Mouse (Mus musculus): Measurements from ENCODE around the gene Surf1. TPM values are rescaled to one million over a fixed set of nuclear protein-coding genes. Genes with fewer than 3 reads are reported as not detected.

The Surf1 gene
- total RNA-seq (2023) = 10 to 100 TPM; 65.0 to 66.3 TPM

DNA sequence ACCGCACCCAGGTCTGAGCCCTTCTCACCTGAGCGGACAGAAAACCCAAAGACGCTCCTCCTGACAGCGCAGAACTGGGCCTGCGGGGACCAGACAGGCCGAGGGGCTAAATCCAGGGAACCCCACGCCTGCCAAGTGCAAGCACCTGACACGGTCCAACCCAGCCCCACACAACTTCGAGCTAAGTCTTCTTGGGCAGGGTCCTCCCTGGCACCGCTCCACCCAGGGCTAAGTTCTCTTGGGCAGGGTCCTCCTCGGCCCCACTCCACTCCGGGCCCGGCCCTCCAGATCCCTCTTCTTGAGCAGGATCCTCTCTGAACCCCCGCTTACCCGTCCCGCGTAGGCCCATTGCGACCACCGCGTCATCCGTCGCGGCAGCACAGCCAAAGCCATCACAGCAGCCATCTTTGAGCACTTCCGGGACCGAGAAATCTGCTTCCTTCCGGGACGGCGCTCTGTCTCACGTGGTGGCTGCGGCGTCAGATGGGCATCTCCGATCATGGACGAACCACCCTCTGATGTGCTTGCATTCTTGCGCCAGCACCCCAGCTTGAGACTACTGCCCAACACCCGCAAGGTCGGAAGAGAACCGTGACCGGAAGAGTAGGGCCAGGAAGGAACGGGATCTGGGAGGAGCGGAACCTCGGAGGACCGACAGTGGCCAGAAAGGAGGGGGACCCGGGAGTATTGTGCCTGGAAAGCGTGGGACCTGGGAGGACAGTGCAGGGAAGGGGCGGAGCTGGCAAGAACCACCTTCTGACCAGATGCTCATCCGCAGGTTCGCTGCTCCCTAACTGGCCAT is at the start of gene Surf1, which contains the start of gene Surf2:
TSS of gene Surf1 (minus strand) at position 604 of the 802 bp plus-strand sequence.
TSS of gene Surf2 (plus strand) at position 441 of the 802 bp plus-strand sequence.

DNA sequence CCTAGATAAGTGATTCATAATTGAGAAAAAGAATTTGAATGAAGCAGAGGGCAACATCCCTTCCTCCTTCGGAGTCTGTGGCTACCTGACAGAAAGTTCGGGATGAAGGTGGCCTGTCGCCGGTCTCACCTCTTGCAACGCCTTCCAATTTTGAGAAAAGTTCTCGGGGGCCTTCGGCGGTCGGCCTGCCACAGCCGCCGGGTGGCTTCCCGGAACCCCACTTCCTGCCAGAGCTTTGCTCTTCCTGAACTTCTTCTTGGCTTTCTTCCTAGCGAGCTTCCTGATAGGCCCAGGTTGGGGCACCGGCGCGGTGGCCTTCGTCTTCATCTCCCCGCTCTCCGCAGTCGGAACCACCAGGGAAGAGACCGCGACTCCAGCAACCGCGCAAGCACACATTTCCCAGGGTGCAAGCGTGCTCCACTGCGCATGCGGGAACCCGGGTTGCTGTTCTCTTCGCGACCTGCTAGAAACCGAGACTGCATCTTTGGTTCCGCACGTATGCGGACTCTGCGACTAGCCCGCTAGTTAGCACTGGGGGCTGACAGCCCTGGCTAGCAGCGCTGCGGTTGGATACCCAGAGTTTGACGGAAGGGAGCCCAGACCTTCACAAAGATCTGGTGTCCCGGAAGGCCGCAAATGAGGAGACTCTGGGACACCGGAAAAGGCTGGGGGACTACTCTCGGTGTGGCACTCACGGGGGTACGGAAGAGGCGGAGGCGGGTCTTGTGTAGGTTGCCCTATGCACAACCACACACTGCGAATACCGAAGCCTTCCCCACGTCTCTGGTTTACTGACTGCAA is 47.8 kb upstream of the Surf1 start, which contains the start of gene Rexo4:
TSS of gene Rexo4 (minus strand) at position 464 of the 801 bp plus-strand sequence.

DNA sequence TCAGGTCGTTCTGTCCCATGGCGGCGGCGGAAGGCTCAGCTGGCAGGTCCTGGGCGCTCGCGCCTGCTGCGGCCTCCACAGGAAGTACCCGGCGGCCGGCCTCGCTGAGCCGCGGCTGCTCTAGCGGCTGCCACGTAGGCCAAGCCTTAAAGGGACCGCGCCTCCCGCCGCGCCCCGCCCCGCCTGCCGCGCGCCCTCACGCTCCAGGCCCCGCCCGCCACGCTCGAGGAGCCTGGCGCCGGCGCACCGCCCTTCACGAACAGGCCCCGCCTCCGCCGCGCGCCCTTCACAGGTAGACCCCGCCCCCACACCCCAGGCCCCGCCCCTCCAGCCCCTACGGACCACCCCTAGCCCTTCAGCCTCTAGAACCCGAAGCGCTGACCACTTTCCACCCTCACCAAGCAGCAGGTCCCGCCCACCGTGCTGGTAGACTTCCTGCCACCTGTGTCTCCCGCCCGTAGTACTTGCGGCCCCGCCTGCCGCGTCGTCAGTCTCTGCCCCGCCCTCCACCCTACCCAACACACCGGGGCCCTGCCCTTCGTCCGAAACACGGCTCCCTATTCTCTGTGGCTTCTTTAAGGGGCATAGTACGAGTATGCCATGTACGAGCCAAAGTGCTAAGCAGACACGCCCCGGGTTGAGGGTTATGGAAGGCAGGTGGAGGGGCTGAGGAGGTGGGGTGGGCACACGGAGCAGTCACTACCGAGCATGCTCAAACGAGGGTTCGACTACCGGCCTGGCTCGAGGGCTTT is 17.1 kb upstream of the Surf1 start, which contains the start of the genes Surf4 and Stkld1:
TSS of gene Surf4 (minus strand) at position 625 of the 752 bp plus-strand sequence.
TSS of gene Stkld1 (plus strand) at position 744 of the 752 bp plus-strand sequence.

DNA sequence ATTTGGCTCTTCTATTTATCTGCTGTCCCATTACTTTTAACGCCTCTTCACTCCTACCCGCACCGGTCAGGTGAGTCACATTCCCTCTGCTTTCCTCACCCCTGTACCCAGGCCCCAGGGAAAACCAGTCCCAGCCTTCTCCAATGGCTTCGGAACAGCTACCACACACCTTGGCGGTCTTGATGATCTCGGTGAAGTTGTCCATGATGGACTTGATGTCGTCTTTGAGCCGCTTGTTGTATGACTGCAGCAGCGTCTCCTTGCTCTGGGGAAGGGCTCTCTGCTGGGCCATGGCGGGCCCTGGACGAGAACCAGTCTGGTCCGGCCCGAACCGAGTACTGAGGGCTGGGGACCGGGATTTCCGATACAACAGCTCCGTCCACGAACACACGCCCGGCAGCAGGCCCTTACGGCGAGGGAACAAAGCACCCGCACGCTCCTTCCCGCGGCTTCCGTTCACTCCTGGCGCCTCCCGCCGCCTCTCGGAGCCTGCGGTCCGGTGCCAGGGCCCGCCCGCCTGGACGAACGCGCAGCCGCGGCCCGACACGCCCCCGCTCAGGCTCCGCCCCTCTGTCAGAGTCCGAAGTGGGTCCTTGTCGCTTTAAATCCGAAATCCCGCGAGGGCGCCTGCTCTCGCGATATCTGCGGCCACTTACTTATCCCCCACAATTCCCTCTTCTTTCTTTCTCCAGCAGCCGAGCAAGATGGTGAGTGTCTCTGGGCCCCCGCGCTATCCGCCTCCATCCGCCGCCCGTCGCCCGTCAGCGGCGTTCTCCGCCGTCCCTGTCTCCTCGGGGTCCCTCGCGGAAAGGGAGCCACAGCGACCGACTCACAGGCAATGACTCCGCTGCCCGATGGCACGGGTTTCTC is 6.0 kb downstream of the Surf1 start, which contains the start of the genes Med22 and Rpl7a:
TSS of gene Med22 (minus strand) at position 554 of the 870 bp plus-strand sequence.
TSS of gene Rpl7a (plus strand) at position 641 of the 870 bp plus-strand sequence.

DNA sequence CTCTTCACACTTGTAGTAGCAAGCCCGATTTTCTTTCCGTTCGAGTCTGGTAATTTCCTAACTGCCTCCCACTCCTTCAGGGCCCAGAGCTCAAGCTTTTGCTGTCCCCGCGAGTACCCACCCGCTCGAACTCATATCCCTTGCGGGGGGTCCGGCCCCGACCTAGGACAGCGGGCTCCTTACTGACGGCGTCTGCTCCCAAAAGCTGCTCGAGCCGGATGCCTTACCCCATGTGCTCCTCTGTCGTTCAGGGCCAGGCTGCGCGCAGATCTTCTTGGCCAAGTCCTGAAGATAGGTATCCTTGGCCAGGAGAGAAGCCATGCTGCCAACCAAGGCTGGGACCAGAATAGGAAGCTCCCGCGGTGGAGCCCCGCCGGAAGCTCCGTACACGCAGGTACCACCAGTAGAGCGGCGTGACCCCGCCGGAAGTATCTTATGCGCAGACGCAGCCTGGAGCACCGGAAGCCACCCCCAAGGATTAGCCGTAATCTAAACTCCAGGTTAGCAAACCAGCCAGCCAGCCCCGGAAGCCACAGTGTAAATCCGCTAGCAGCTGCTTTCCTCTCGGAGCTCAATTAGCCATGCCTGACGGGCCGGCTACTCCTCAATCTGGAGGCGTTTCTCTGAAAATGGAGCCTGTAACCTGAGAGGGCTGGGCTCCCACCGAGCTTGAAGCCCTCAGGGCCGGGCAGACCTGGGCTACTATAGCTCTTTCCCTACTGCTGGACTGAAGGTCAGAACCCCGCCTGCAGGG is 13.7 kb downstream of the Surf1 start, which contains the start of gene Surf6:
TSS of gene Surf6 (minus strand) at position 413 of the 754 bp plus-strand sequence.

DNA sequence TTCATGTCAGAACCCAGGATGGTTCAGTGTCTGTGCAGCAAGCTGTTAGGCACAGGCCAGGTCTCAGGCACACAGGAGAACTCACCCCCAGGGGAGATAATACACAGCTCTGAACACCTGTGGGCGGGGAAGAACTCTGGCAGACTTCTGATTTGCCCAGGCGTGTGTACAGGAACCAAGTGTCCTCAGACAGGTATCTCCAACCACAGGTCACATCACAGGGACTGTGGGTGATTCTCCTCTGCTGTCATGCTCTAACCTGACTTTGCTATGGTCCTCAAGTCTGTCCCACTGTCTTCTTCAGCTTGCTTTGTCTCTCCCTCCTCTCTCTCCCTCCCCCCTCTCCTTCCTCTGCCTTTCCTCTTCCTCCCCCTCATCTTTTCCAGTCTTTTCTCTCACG is 51.5 kb downstream of the Surf1 start, which contains the start of gene Abo:
TSS of gene Abo (minus strand) at position 101 of the 400 bp plus-strand sequence.

Other genes with a start within 250 kb of the Surf1 start
- not detected for gene Lcn4, start 245.2 kb downstream of the Surf1 start, total RNA-seq (2023)
- gene Abo, start 51.6 kb downstream of the Surf1 start, total RNA-seq (2023) = not detected
- 10 to 100 TPM; 21.6 to 25.0 TPM for gene Surf6, start 13.7 kb downstream of the Surf1 start, total RNA-seq (2023)
- gene Med22, start 5.9 kb downstream of the Surf1 start, total RNA-seq (2023) = 10 to 100 TPM; 17.8 to 19.7 TPM
- gene Rpl7a, start 5.8 kb downstream of the Surf1 start, total RNA-seq (2023) = 100 to 1,000 TPM; 653 to 734 TPM
- gene Surf2, start 163 bp downstream of the Surf1 start, total RNA-seq (2023) = 10 to 100 TPM; 26.4 to 27.1 TPM
- 100 to 1,000 TPM; 120 to 132 TPM for gene Surf4, start 17.4 kb upstream of the Surf1 start, total RNA-seq (2023)
- gene Stkld1, start 17.5 kb upstream of the Surf1 start, total RNA-seq (2023) = under 1 TPM in 1 of 2 experiments, not detected in 1; 0.49 TPM
- gene Rexo4, start 47.9 kb upstream of the Surf1 start, total RNA-seq (2023) = 10 to 100 TPM; 36.9 to 41.3 TPM
- under 1 TPM in 1 of 2 experiments, not detected in 1; 0.15 TPM for gene Adamts13, start 56.9 kb upstream of the Surf1 start, total RNA-seq (2023)
- gene Cacfd1, start 93.4 kb upstream of the Surf1 start, total RNA-seq (2023) = 10 to 100 TPM; 21.0 to 22.0 TPM
- gene Slc2a6, start 111.5 kb upstream of the Surf1 start, total RNA-seq (2023) = 100 to 1,000 TPM; 128 to 134 TPM
- gene Mymk, start 155.6 kb upstream of the Surf1 start, total RNA-seq (2023) = not detected
- under 1 TPM in 1 of 2 experiments, not detected in 1; 0.13 TPM for gene Adamtsl2, start 162.8 kb upstream of the Surf1 start, total RNA-seq (2023)
- not detected for gene Fam163b, start 226.0 kb upstream of the Surf1 start, total RNA-seq (2023)
- not detected for gene Dbh, start 248.7 kb upstream of the Surf1 start, total RNA-seq (2023)